Mouse (Mus musculus) liver, adult 2 months (tissue): ENCODE data around the gene Copb1. TPM values are rescaled to one million over a fixed set of nuclear protein-coding genes. Genes with fewer than 3 reads are reported as not detected.

Source experiments
- DNase-seq: peaks from one replicate; pipeline ENCODE4 v3.0.0-alpha.2; 2011; ENCODE audit warnings: low read depth, low spot score; ENCODE audit errors: extremely low read depth
- H3K27ac ChIP-seq: fragments of 200-500 bp; replicated peaks from 2 replicates; pipeline ENCODE4 v1.5.1; 2012; ENCODE audit warnings: low read depth, mild to moderate bottlenecking, control low read depth, inconsistent platforms, low read length; ENCODE audit not compliant: insufficient read depth
- H3K27me3 ChIP-seq: fragments of 200-500 bp; 2 replicates; pipeline ENCODE4 v1.6.1; 2012; ENCODE audit warnings: mild to moderate bottlenecking, moderate library complexity, low read length, inconsistent platforms; ENCODE audit not compliant: control insufficient read depth, insufficient read depth
- H3K36me3 ChIP-seq: fragments of 200-500 bp; 2 replicates; pipeline ENCODE4 v1.6.1; 2012; ENCODE audit warnings: low read length, inconsistent platforms; ENCODE audit not compliant: control insufficient read depth, insufficient read depth
- H3K4me1 ChIP-seq: fragments of 200-500 bp; 2 replicates; pipeline ENCODE4 v1.6.1; 2011; ENCODE audit warnings: low read length; ENCODE audit not compliant: control insufficient read depth, insufficient read depth
- H3K4me3 ChIP-seq: fragments of 200-500 bp; 2 replicates; pipeline ENCODE4 v1.5.1; 2011; ENCODE audit warnings: low read depth, mild to moderate bottlenecking, control low read depth, low read length, moderate library complexity; ENCODE audit not compliant: insufficient read depth
- H3K79me2 ChIP-seq: fragments of 200-500 bp; 2 replicates; pipeline ENCODE4 v1.6.1; 2012; ENCODE audit warnings: inconsistent platforms, mild to moderate bottlenecking, low read length, moderate library complexity; ENCODE audit not compliant: control insufficient read depth, insufficient read depth
- H3K9ac ChIP-seq: fragments of 200-500 bp; 2 replicates; pipeline ENCODE4 v1.6.1; 2012; ENCODE audit warnings: low read depth, mild to moderate bottlenecking, control low read depth, inconsistent platforms, low read length
- CTCF ChIP-seq: fragments of 200-500 bp; IDR thresholded peaks from 2 replicates; pipeline ENCODE4 v1.5.1; 2011; ENCODE audit warnings: low read depth, low read length, control low read depth
- POLR2A ChIP-seq: fragments of 200-500 bp; IDR thresholded peaks from 2 replicates; pipeline ENCODE4 v1.6.1; 2011; ENCODE audit warnings: low read length, control low read depth; ENCODE audit not compliant: insufficient read depth; ENCODE audit errors: extremely low read depth
- WGBS: fragments of 180-500 bp; shearing (Covaris S2); methylation state at CpG from one replicate; pipeline ENCODE4 v1.1.7; 2018; 5-methylcytosine and 5-hydroxymethylcytosine counted together
- polyA plus RNA-seq: library from polyadenylated mRNA; depleted of rRNA; stranded (reverse); fragments of >200 nt; gene quantifications from 2 replicates; pipeline ENCODE4 v1.2.3, GENCODE M21; 2012
- total RNA-seq: library from RNA; depleted of rRNA; stranded (reverse); fragments of >200 nt; gene quantifications from 2 replicates; pipeline ENCODE4 v1.2.3, GENCODE M21; 2014

The Copb1 gene
- total and polyA plus RNA-seq, 2 experiments, result 20.3 to 82.7 TPM

GRCm38 (mm10) chr7:114214385-114214784 is 40.1 kb downstream of the Copb1 start:
- no peaks in the 10 kb centered on the region for H3K4me1 ChIP-seq
- no peak overlapping the region for H3K27ac ChIP-seq
- no peak for DNase-seq
- H3K27me3 ChIP-seq, result no peaks in the 10 kb centered on the region
- peaks cover 44% of the 10 kb centered on the region for H3K36me3 ChIP-seq
- no peak overlapping the region for H3K9ac ChIP-seq
- no peaks in the 10 kb centered on the region for H3K79me2 ChIP-seq
- TF ChIP-seq CTCF (no peak), POLR2A (no peak)
- H3K4me3 ChIP-seq, result no peak overlapping the region
- WGBS, result 88% methylated on average over 1 of the region's 1 CpGs

- no peak overlapping the region for H3K9ac ChIP-seq
- peak; percentile 58 for DNase-seq
- H3K4me1 ChIP-seq, result no peaks in the 10 kb centered on the region
- no peaks in the 10 kb centered on the region for H3K79me2 ChIP-seq
- peak; percentile 27; the same call in 1 of the 2 replicates for TF ChIP-seq CTCF
- TF ChIP-seq POLR2A, result no peak
- no peak overlapping the region for H3K27ac ChIP-seq
- no peaks in the 10 kb centered on the region for H3K27me3 ChIP-seq
- peaks cover 42% of the 10 kb centered on the region for H3K36me3 ChIP-seq
- WGBS, result 47% methylated on average over 2 of the region's 2 CpGs
- no peak overlapping the region for H3K4me3 ChIP-seq
Measured at GRCm38 (mm10) chr7:114213537-114213936, 41.0 kb downstream of the Copb1 start.

GRCm38 (mm10) chr7:114210618-114211017 is 43.9 kb downstream of the Copb1 start:
- Histone ChIP-seq H3K4me3 (no peak overlapping the region), H3K79me2 (no peaks in the 10 kb centered on the region), H3K9ac (no peak overlapping the region), H3K36me3 (peaks cover 27% of the 10 kb centered on the region), H3K27me3 (no peaks in the 10 kb centered on the region), H3K27ac (no peak overlapping the region), H3K4me1 (no peaks in the 10 kb centered on the region)
- TF ChIP-seq CTCF (no peak), POLR2A (no peak)
- WGBS, result 63% methylated on average over 3 of the region's 3 CpGs
- DNase-seq, result no peak

GRCm38 (mm10) chr7:114209841-114210240 is 44.7 kb downstream of the Copb1 start:
- H3K36me3 ChIP-seq, result peaks cover 23% of the 10 kb centered on the region
- no peaks in the 10 kb centered on the region for H3K27me3 ChIP-seq
- WGBS, result 91% methylated on average over 1 of the region's 1 CpGs
- no peaks in the 10 kb centered on the region for H3K79me2 ChIP-seq
- H3K4me1 ChIP-seq, result no peaks in the 10 kb centered on the region
- H3K9ac ChIP-seq, result no peak overlapping the region
- no peak for DNase-seq
- TF ChIP-seq POLR2A (no peak), CTCF (no peak)
- H3K27ac ChIP-seq, result no peak overlapping the region
- H3K4me3 ChIP-seq, result no peak overlapping the region

GRCm38 (mm10) chr7:114203491-114204359 is 50.8 kb downstream of the Copb1 start:
- 30% methylated on average over 9 of the region's 9 CpGs for WGBS
- H3K27ac ChIP-seq, result peak overlapping the region; percentile 84
- H3K4me3 ChIP-seq, result no peak overlapping the region
- H3K36me3 ChIP-seq, result no peaks in the 10 kb centered on the region
- no peaks in the 10 kb centered on the region for H3K27me3 ChIP-seq
- H3K4me1 ChIP-seq, result peaks cover 18% of the 10 kb centered on the region
- no peaks in the 10 kb centered on the region for H3K79me2 ChIP-seq
- DNase-seq, result peak; percentile 84
- TF ChIP-seq POLR2A (no peak), CTCF (no peak)
- H3K9ac ChIP-seq, result no peak overlapping the region; the same call in 1 of the 2 replicates

- Histone ChIP-seq H3K27ac (peak overlapping the region; percentile 84), H3K79me2 (no peaks in the 10 kb centered on the region), H3K36me3 (no peaks in the 10 kb centered on the region), H3K4me1 (peaks cover 18% of the 10 kb centered on the region), H3K27me3 (no peaks in the 10 kb centered on the region), H3K4me3 (no peak overlapping the region), H3K9ac (no peak overlapping the region)
- peak; percentile 52 for DNase-seq
- no peak for TF ChIP-seq POLR2A
- no peak for TF ChIP-seq CTCF
- WGBS, result 39% methylated on average over 5 of the region's 5 CpGs
Measured at GRCm38 (mm10) chr7:114202972-114203404, 51.5 kb downstream of the Copb1 start.
